Mouse (Mus musculus) heart, adult 2 months (tissue): ENCODE measurements at regions not wholly inside any gene's neighbourhood (a gene's known extent, or its start where the extent isn't known, plus 50 kb on each side); places are given as distances from the start of the nearest gene placed in this dataset.

ENCODE experiments used
- DNase-seq, 2 experiments: peaks; one replicate each; pipeline ENCODE4 v3.0.0; 2021
- H3K27ac ChIP-seq: fragments of 200-600 bp; 2 replicates; pipeline ENCODE4 v1.8.1; 2022
- H3K27me3 ChIP-seq: fragments of 200-500 bp; 2 replicates; pipeline ENCODE4 v1.6.1; 2012; ENCODE audit warnings: mild to moderate bottlenecking, low read length, inconsistent platforms, mixed read lengths; ENCODE audit not compliant: control insufficient read depth, insufficient read depth
- H3K36me3 ChIP-seq: fragments of 200-500 bp; 2 replicates; pipeline ENCODE4 v1.6.1; 2012; ENCODE audit warnings: low read length, inconsistent platforms; ENCODE audit not compliant: control insufficient read depth, insufficient read depth
- H3K4me1 ChIP-seq: fragments of 200-500 bp; 2 replicates; pipeline ENCODE4 v1.6.1; 2011; ENCODE audit warnings: low read length; ENCODE audit not compliant: control insufficient read depth, insufficient read depth
- H3K4me3 ChIP-seq: fragments of 200-600 bp; 2 replicates; pipeline ENCODE4 v1.8.1; 2022
- H3K79me2 ChIP-seq: fragments of 200-500 bp; replicated peaks from 2 replicates; pipeline ENCODE4 v1.6.1; 2012; ENCODE audit warnings: mild to moderate bottlenecking, inconsistent platforms, low read length, moderate library complexity, mixed read lengths; ENCODE audit not compliant: control insufficient read depth, insufficient read depth
- H3K9ac ChIP-seq: fragments of 200-500 bp; 2 replicates; pipeline ENCODE4 v1.6.1; 2012; ENCODE audit warnings: low read depth, mild to moderate bottlenecking, control low read depth, inconsistent platforms, low read length, mixed read lengths
- CTCF ChIP-seq: fragments of 200-600 bp; IDR thresholded peaks from 2 replicates; pipeline ENCODE4 v1.8.1; 2022; ENCODE audit warnings: antibody characterized with exemption, mild to moderate bottlenecking, moderate library complexity
- EP300 ChIP-seq: fragments of 200-500 bp; IDR thresholded peaks from 2 replicates; pipeline ENCODE4 v1.6.1; 2011; ENCODE audit warnings: low read depth, low read length, control low read depth; ENCODE audit not compliant: insufficient read depth
- POLR2A ChIP-seq: fragments of 200-500 bp; IDR thresholded peaks from 2 replicates; pipeline ENCODE4 v1.6.1; 2011; ENCODE audit warnings: mild to moderate bottlenecking, low read depth, low read length, control low read depth; ENCODE audit not compliant: insufficient read depth
- WGBS: fragments of 180-500 bp; shearing (Covaris S2); methylation state at CpG from one replicate; pipeline ENCODE4 v1.1.7; 2018; 5-methylcytosine and 5-hydroxymethylcytosine counted together
- intact Hi-C: fragments of 180-260 bp; cut with DNase I; formaldehyde crosslinking; loops from one replicate; pipeline ENCODE4 v1.15.1; 2025

GRCm38 (mm10) chr1:119321799-119322198 is 100.2 kb downstream of the Inhbb start:
- Histone ChIP-seq H3K36me3 (no peaks in the 10 kb centered on the region), H3K4me1 (peaks cover 3% of the 10 kb centered on the region; the same call in 1 of the 2 replicates), H3K4me3 (no peak overlapping the region), H3K27me3 (no peaks in the 10 kb centered on the region), H3K27ac (peak overlapping the region; percentile 52), H3K79me2 (no peaks in the 10 kb centered on the region), H3K9ac (no peak overlapping the region)
- intact Hi-C loops, result loop anchor here (5.0 kb wide), 1 partner anchor 66 kb away; no protein-coding TSS in a partner anchor
- 35% methylated on average over 8 of the region's 8 CpGs for WGBS
- peak; percentile 35 to 72 for DNase-seq
- TF ChIP-seq POLR2A (no peak), EP300 (peak; percentile 84), CTCF (no peak)

- H3K27ac ChIP-seq, result no peak overlapping the region
Observed at GRCm38 (mm10) chr1:119317006-119317405, 105.0 kb downstream of the Inhbb start.

GRCm38 (mm10) chr1:119308719-119309365 is 113.2 kb downstream of the Inhbb start:
- DNase-seq, result peak in 1 of 2 experiments; percentile 27
- no peak overlapping the region for H3K9ac ChIP-seq
- WGBS, result 46% methylated on average over 9 of the region's 9 CpGs

More at GRCm38 (mm10) chr1:119317006-119317405, 105.0 kb downstream of the Inhbb start:
- DNase-seq, result no peak
- intact Hi-C loops, result no loop called here
- Histone ChIP-seq H3K79me2 (no peaks in the 10 kb centered on the region), H3K4me3 (no peak overlapping the region), H3K9ac (no peak overlapping the region), H3K36me3 (no peaks in the 10 kb centered on the region), H3K27me3 (no peaks in the 10 kb centered on the region), H3K4me1 (peaks cover 3% of the 10 kb centered on the region; the same call in 1 of the 2 replicates)
- 74% methylated on average over 4 of the region's 4 CpGs for WGBS
- TF ChIP-seq CTCF (no peak), POLR2A (no peak), EP300 (no peak)

GRCm38 (mm10) chr1:119305315-119305976 is 116.6 kb downstream of the Inhbb start:
- Histone ChIP-seq H3K9ac (no peak overlapping the region), H3K27ac (no peak overlapping the region), H3K4me3 (no peak overlapping the region), H3K27me3 (no peaks in the 10 kb centered on the region), H3K4me1 (peaks cover 4% of the 10 kb centered on the region), H3K36me3 (no peaks in the 10 kb centered on the region), H3K79me2 (no peaks in the 10 kb centered on the region)
- 63% methylated on average over 13 of the region's 13 CpGs for WGBS
- intact Hi-C loops, result no loop called here
- DNase-seq, result no peak
- TF ChIP-seq CTCF, result no peak
- no peak for TF ChIP-seq EP300
- no peak for TF ChIP-seq POLR2A

More at GRCm38 (mm10) chr1:119308719-119309365, 113.2 kb downstream of the Inhbb start:
- H3K79me2 ChIP-seq, result no peaks in the 10 kb centered on the region
- no peak overlapping the region for H3K4me3 ChIP-seq
- TF ChIP-seq POLR2A (no peak), CTCF (peak; percentile 31)
- no peaks in the 10 kb centered on the region for H3K27me3 ChIP-seq
- H3K4me1 ChIP-seq, result peaks cover 4% of the 10 kb centered on the region
- intact Hi-C loops, result no loop called here
- no peaks in the 10 kb centered on the region for H3K36me3 ChIP-seq
- H3K27ac ChIP-seq, result no peak overlapping the region

- 76% methylated on average over 9 of the region's 9 CpGs for WGBS
- H3K27me3 ChIP-seq, result no peaks in the 10 kb centered on the region
- peaks cover 6% of the 10 kb centered on the region for H3K4me1 ChIP-seq
- H3K36me3 ChIP-seq, result no peaks in the 10 kb centered on the region
- H3K9ac ChIP-seq, result no peak overlapping the region
- no peak overlapping the region for H3K4me3 ChIP-seq
- no peak overlapping the region for H3K27ac ChIP-seq
- intact Hi-C loops, result no loop called here
- DNase-seq, result no peak
- H3K79me2 ChIP-seq, result no peaks in the 10 kb centered on the region
- no peak for TF ChIP-seq EP300
- TF ChIP-seq POLR2A, result no peak
- TF ChIP-seq CTCF, result no peak
Observed at GRCm38 (mm10) chr1:119304470-119304980, 117.5 kb downstream of the Inhbb start.
